Mouse (Mus musculus) heart, postnatal 0 days (tissue): ENCODE results near the gene Pde6b.

Experiments
- CTCF ChIP-seq: IDR thresholded peaks from 2 replicates; pipeline ENCODE4 v1.5.1; 2016; ENCODE audit warnings: antibody characterized with exemption, control low read depth, low read depth
- EP300 ChIP-seq: IDR thresholded peaks from 2 replicates; pipeline ENCODE4 v1.6.1; 2016; ENCODE audit warnings: antibody characterized with exemption, low read depth

- TF ChIP-seq CTCF (no peak), EP300 (no peak)
Observed at GRCm38 (mm10) chr5:108376059-108376458, 12.1 kb upstream of the Pde6b start.
